Mouse (Mus musculus) c-Kit-positive CD71-positive TER-119-positive erythroid progenitor cells, embryonic 14.5 days (primary cell): ENCODE measurements around the gene Clmp.
"Not testable (repeated sequence)": the region's sequence is repeated elsewhere in the genome, so short reads cannot be mapped to it uniquely, and the experiment has no call there.

ENCODE experiments used
- DNase-seq: peaks from one replicate; pipeline ENCODE4 v3.0.0-alpha.2; 2013; ENCODE audit warnings: low spot score

Gene Clmp

DNA sequence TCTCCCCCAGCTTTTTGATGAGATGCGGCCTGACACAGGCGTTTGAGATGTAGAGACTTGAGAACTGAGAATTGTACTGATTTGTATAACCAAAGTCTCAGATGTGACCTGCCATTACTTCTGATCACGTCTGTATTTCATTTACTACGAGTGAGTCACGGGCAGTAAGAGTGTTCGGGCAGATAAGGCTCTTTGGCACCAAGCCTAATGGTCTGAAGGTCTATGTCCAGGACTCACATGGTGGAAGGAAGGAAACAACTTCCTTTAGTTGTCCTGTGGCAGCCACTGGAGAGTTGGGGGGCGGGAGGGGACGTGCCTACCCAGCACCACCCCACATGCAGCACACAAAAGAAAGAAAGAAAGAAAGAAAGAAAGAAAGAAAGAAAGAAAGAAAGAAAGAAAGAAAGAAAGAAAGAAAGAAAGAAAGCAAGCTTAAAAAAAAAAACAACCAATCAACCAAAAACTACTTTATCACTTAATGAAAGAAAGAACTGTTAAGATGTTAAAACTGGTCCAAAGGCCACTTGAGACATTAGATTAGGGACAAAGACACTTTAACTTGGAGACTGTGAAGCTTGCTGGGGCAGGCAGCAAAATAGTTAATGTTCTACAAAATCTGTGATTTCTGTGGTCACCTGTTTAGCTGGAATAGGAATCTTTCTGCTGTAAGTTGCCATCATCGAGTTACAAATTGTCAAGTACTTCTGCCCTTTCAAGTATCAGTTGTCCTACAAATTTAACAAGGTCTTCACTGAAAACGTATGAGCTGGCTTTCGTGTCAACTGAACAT lies 90.9 kb downstream of the Clmp start:
- DNase-seq: no peak

DNA sequence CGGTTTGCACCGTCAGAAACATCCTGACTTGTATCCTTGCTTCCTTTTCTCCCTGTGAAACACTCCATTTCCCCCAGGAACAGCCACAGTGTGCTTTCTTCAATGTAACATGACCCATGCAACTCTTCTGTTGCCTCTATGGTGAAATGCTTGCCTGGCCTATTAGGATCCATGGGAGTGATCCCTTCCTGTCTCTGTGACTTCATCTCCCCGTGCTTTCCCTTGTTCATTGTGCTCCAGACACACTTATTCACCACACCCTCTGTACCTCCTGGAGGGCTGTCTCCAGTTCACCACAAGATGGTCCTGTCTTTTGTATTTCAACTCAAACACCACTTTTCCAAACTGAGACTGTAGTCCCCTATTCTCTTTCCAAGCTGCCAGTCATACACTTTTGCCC lies 94.3 kb downstream of the Clmp start:
- DNase-seq: no peak

DNA sequence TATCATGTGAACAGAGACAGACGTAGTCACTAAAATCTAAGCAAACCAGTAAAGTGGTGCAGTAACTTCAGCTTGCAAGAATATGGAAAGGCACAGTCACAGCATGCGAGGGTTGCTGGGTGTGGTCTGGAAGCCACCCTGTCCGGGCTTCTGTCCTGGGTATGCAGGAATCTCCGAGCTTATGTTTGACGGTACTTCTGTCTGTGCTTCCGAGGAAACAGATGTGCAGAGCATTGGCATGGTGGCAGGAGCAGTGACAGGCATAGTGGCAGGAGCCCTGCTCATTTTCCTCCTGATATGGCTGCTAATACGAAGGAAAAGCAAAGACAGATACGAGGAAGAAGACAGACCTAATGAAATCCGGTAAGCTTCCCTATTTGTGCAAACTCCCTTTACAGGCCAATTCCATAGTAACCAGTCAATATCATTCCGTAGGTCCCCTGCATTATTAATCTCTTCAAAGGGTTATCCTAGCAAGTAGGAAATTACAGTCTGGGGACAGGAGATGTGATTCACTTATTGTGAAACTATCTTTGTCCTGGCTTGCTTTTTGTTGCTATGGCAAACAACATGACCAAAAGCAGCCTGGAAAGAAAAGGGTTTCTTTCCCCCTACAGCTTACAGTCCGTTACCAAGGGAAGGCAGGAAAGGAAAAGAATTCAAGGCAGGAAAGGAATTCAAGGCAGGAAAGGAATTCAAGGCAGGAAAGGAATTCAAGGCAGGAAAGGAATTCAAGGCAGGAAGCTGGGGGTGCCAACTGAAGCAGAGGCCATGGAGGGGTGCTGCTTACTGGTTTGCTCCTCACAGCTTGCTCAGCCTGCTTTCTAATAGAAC lies 95.3 kb downstream of the Clmp start:
- no peak for DNase-seq

DNA sequence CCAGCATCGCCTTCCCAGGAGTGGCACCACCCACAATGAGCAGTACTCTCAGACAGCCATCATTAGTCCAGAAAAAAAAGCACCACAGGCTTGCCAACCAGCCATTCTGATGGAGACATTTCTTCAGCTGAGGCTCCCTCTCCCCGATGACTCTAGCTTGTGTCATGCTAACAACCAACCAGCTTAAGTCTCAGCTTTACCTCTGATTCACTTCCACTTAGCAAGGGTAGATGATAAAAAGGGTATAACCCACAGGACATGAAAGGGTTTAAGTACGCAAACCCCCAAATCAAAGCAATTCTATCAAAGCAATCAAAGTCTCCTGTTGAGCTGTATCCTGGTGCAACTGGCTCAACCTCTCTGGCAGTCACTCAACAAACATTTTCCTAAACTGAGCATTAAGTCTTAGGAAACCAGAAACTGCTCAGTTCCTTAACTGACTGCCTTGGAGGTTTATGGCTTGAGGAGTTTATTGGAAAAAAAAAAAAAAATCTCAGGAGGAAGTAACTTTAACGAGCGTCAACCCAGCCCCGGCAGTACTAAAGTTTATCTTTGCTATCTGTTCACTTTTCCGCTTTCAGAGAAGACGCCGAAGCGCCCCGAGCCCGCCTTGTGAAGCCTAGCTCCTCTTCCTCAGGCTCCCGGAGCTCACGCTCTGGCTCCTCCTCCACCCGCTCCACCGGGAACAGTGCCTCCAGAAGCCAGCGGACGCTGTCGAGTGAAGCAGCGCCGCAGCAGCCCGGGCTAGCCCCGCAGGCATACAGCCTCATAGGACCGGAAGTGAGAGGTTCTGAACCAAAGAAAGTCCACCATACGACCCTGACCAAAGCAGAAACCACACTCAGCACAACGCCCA lies 96.2 kb downstream of the Clmp start:
- DNase-seq: no peak

DNA sequence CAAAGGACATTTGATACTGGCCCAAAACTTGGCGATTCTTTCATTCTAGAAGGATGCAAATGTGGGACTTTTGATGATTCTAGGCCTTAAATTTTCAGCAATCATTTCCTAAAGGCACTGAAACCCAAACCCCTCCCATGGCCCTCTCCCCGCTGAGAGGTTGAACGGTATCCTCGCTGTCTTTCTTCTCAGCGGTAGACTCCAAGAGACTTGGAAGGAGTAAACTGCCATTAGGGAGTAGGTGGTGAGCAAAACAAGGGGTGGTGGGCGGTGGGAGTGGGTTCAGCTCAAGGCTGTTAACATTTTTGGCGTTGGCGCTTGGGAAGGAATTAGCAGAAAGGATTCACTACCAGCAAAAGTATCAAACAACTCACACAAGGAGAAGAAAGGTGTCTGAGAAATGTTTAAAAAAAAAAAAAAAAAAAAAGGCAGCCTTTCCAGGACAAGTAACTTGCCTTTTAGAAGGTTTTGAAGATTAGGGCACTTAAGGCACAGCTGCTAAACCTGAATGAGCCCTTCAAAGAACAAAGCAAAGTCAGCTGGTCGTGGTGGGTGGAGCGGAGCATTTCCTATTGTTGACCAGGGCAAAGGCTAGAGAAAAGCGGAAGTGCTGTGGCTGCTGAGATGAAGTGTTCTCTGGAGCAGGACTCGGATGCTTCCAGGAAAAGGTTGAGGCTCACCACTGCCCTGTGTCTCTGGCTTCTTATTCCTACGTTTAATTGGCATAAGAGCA lies 98.0 kb downstream of the Clmp start:
- DNase-seq: no peak

GRCm38 (mm10) chr9:40784374-40784967 lies 98.7 kb downstream of the Clmp start:
- no peak for DNase-seq

DNA sequence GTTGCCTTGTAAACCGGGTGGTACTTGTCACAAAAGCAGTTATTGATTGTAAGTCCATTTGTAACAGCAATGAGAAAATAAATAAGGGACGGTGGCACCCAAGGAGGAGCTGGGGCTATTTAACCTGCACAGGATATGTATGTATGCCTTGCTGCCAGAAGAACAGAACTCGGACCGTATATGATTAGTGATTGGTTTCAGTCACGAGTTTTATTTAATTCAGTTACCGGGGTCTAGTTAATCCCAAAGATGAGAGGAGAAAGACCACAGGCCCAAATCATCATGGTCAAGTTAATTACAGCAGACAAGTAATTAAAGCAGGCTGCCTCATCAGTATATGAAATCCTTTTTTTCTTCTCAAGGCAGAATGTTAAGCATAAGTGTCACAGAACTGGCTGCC lies 99.7 kb downstream of the Clmp start:
- no peak for DNase-seq

GRCm38 (mm10) chr9:40786820-40787219 lies 101.1 kb downstream of the Clmp start:
- not testable (repeated sequence) for DNase-seq

- DNase-seq: no peak
Observed at GRCm38 (mm10) chr9:40791864-40792633, 106.3 kb downstream of the Clmp start.

DNA sequence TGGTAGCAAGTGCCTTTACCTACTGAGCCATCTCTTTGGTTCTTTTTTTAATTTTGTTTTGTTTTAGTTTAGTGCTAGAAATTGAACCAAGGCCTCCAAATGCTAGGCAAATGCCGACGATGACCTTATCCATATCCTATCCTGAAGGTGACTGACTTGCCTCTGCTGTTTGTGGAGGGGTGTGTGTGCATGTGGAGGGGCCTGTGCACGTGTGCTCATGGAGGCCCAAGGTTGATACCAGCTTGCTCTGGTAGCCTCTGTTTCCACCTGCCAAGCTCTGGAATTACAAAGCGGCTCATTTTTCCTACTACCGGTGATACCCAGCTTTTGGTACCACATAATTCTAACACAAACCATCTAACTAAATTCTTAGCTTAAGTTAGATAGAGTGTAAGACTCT lies 107.8 kb downstream of the Clmp start:
- DNase-seq: no peak

- DNase-seq: no peak
Observed at GRCm38 (mm10) chr9:40794251-40794650, 108.5 kb downstream of the Clmp start.

GRCm38 (mm10) chr9:40794926-40795325 lies 109.2 kb downstream of the Clmp start:
- no peak for DNase-seq

GRCm38 (mm10) chr9:40795562-40795961 lies 109.8 kb downstream of the Clmp start:
- DNase-seq: no peak

- DNase-seq: no peak
Observed at GRCm38 (mm10) chr9:40796054-40796453, 110.3 kb downstream of the Clmp start.

DNA sequence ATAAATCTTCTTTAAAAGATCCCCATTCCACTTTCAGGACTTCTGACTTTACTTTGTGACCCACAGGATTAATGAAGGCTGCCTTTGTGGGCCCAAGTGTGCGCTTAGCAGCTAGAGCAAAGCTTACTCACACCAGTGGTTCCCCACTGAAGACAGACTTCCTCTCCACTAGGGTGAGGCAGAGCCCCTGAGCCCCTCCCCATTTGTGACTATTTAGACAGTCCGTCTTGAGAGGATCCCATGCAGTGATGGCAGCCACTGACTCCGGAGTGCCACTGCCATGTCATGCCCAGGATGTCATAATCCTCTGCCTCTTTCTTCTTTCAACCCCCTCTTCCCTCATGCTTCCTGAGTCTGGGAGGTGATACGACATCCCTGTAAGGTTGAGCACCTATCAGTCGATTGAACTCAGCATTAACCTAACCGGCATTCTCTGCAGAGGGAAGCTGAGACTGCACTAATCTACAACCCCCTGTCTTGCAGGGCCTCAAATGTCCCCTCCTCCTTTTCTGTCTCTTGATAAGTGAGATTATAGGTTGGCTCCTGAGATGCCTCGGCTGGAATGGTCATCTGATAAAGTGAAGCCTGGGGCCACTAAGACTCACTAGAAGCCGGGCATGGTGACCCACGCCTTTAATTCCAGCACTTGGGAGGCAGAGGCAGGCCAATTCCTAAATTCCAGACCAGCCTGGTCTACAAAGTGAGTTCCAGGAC lies 112.6 kb downstream of the Clmp start:
- DNase-seq: peak; percentile 44

GRCm38 (mm10) chr9:40799112-40799511 lies 113.3 kb downstream of the Clmp start:
- DNase-seq: no peak

- DNase-seq: peak; percentile 75
Observed at GRCm38 (mm10) chr9:40799837-40800501, 114.2 kb downstream of the Clmp start.

DNA sequence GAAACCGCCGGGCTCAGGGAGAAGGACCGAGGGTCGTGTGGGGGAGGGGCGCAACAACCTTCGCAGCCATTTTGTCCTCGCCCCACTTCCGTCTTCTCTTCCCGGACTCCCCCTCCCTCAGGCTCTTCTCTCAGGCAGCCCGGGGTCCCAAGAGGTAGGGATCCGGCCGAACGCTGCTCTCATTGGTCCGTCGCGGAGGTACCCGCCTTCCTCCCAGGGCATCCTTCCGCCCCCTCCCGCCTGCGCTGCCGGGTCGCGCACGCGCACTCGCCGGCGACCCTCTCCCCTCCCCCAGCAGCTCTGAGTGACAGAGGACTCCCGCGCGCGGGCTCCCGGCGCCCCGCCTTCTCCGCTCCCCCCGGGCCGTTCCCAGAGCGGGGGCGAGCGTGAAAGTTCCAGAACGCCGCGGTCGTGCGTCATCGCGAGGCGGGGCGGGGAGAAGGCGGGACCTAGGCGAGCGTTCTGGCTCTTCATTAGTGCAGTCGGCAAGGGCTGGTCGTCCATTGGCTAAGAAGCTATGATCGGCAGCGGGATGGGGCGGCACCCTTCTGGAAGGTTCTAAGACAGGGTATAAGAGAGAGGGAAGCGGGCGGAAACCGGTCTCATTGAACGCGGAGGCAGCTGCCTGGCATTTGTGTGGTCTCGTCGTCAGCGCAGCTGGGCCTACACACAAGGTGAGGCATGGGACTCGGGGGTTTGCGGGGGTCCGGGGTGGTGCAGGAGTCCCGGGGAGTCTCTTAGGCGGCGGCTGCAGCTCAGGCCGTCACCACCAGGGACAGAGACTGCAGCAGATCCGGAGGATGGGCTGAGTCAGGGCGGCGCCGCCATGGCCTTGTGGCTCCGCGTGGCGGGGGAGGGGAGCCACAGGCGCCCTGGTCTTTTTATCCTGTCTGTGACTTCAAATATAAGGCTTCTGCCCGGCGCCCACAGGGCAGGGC lies 115.2 kb downstream of the Clmp start, which contains the start of gene Hspa8:
Gene Hspa8, plus strand, starts transcription at position 310 of the 938 bp plus-strand sequence.
- peak; percentile 99 for DNase-seq
